Mouse (Mus musculus) retina, postnatal 7 days (tissue): Measurements from ENCODE around the gene Ofd1.

Source experiments
- DNase-seq: peaks from one replicate; pipeline ENCODE4 v3.0.0-alpha.2; 2012; ENCODE audit warnings: low read depth, low spot score

Ofd1 gene

DNA sequence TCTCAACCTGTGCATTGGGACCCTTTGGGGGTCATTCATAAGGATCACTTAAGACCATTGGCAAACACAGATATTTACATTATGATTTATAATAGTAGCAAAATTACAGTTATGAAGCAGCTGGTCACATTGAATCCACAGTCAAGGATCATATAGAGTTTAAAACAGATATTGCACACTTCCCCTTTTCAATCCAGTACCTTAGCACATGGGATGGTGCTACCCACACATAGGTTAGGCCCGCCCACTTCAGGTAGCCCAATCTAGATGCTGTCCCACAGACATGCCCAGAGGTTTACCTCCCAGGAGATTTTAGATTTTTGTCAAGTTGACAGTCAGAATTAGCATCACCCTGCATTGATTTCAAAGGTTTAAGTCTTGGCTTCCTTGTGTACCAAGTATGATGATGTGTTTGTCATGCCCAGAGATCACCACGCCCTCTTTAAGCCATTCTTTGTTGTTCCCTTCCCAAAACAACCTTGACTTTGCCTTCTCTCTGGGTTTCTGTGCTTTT lies 80.5 kb downstream of the Ofd1 start:
- no peak for DNase-seq

DNA sequence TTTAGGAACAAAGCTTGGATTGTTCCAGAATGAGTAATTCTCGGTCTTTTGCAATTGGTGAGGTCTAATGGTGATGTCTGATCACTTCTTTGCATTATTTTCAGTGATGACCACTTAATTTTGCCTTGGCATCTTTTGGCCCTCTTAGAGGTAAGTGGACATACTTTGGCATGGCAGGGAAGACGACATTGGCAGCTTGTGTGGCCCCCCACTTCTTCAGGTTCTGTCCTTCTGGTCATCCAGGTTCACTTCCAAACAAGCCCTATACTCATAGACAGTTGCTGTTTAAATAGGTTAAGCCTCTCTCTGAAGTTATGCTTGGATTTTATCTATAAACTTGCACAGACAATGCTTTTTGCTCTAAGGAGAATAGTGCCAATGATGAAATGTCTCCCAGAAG lies 81.5 kb downstream of the Ofd1 start:
- DNase-seq, result no peak

DNA sequence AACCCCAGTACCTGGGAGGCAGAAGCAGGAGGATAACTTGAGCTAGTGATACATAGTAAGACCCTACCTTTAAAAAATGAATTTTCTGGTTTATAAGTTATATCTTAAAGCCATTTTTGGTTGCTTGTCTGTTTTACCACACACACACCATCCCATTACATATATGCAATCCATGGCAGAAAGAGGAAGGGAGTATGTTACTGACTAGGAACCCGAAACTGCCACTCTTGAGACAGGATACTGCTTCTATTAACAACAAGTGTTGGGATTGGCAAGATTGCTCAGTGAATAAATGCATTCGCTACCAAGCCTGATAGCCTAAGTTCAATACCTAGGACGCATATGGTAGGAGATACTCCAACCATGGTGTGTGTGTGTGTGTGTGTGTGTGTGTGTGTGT lies 84.2 kb downstream of the Ofd1 start:
- DNase-seq, result no peak

DNA sequence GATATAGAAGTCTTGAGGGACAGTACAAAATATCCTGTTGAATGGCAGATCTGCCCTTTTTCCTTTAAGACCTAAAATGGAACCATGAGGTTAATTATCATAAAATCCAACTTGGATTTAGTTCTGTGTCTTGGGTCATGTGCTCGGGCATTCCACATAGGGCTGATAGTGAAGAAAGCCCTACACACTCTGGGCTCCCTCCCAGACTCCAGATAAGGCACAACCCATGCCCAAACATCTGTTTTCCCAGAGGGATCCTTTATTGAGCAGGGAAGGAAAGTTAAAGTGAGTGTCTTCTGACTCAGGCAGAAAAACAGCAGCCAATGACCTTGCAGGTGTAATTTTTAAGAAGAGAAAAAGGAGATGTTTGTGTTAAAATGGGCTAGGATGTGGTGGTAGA lies 85.6 kb downstream of the Ofd1 start:
- no peak for DNase-seq

DNA sequence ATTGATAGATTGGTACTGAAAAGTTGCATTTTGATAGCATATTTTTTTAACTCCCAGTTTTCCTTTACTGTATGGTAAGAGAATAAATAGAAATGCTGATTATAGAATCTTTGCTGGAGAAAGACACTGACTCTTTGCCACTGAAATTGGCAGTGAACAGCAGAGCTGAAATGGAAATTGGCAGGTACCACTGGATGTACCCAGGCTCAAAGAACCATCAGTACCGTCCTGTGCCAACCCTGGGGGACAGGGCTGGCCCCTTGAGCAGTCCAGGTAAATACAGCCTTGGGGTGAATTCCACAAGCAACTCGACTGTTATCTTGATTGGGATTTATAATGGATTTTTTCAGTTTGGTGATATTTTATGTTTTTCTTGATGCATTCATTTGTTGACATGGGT lies 87.1 kb downstream of the Ofd1 start:
- no peak for DNase-seq

DNA sequence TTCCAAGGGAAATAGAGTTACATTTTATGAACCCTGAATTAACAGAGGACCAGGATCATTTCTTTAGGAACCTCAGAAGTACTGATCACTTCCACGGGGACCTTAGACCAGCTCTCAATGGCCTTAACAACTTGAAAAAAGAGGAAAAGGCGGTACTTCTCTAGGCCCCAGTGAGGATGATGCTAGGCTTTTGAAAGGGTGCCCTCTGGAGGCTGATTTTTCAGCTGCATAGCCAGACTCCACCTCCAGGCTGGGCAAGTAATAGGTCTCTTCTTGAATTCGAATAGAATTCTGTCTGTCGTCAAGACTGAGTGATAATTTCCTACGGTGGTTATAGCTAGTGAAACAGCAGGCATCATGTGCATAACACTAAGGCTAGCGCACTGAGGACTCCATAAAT lies 88.7 kb downstream of the Ofd1 start:
- DNase-seq, result no peak

DNA sequence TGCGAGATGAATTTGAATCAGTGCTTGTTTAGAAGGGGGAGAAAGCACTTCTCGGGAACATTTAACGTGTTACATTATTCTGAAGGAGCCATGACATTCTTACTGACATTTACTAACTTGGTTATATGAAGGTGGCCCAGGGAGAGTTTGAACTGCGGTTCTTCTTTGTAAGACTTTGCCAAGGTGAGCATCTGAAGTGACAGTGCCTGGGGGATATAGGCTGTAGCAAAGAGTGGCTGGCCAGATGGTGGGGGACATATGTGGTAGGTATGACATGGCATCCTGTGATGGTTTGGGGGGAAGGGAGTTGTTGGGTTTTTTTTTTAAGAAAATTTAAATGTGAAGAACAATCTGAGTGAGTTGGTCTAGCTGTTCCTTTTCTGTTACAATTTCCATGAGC lies 91.9 kb downstream of the Ofd1 start:
- no peak for DNase-seq

DNA sequence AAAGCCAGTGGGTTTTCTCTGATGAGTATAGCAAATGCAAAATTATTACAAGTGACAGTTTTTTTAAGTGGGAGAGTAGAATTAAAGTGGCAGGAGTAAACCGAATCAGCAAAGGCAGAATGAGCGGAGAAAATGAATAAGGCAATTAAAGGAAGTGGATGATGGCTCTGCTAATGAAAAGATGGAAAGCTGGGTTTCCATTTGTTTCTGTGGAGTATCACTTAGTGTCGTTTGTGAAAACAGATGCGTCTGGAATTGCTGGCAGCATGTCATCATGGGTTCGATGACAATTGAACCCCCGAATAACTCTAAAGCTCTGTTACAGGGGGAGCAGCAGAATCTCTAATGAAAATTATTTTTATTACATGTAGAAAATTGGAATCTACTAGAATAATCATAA lies 92.4 kb downstream of the Ofd1 start:
- DNase-seq, result no peak

DNA sequence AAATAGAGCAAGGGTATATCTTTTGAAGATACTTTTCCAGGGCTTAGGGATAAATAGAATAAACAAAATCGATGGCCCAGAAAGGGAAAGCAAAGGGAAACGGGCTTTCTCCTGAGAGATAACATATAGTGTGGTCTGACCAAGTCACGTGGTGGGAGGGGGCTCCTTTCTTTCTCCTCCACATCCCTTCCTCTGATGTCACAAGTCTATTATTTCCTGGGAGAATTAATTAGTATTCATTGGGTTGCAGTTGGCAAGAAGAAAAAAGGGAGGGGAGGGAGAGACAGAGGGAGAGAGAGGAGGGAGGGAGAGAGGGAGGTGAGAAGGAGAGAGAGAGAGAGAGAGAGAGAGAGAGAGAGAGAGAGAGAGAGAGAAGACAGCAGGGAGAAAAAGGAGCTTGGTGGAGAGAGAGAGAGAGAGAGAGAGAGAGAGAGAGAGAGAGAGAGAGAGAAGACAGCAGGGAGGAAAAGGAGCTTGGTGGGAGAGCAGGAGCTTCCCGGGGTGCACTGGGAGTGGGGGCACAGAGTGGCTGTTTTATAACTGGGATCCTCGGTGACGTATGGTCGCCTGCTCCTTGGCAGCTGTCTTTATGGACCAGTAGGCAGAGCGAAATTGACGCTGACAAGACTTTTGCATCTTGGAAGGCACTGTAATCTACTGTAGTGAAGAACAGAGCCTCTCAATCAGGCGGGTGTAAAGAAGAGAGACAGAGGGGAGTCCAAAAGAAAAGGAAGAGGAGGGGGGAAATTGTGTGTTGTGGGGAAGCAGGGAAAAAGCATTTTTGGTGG lies 96.1 kb downstream of the Ofd1 start:
- no peak for DNase-seq

DNA sequence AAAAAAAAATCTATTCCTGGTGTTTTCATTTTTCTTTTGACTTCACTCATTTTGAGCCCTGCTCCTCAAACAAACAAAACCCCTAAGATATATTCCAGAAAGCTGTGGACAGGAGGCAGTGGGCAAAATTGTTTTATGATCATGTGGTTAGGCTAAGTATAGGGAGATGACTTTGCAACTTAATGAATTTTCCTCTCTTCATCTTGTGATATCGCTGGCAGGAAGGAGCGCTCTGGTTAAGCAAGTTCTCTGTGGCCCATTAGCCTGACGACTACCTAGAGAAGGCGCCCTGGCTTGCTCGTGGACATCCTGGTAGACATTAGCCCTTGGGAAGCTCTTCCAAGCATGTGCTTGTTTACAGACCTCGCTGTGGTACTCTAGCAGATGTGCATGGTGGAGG lies 98.7 kb downstream of the Ofd1 start:
- no peak for DNase-seq
